Comparison of ENCODE assay signal across 21 mouse cellular contexts in genomic region chr14:75346041-75346440, GRCm38 (mm10).
"Had no signal": no experiment of that assay in that cellular context is flagged by ENCODE, and none has a peak within 500 bp of the region (broad histone marks: within the 10 kb centered on the region; RNA-seq: fewer than 3 reads in every experiment).

No protein-coding gene starts in this region.

- H3K4me3 ChIP-seq: heart, embryonic 10.5 days; heart, embryonic 12.5 days; hindbrain, embryonic 10.5 days; hindbrain, embryonic 12.5 days; intestine, embryonic 15.5 days; left cerebral cortex, adult 2 months; limb, embryonic 10.5 days; limb, embryonic 12.5 days; liver, embryonic 13.5 days; liver, embryonic 15.5 days had no signal

- H3K27ac ChIP-seq: heart, embryonic 10.5 days; hindbrain, embryonic 10.5 days; hindbrain, embryonic 12.5 days; hindbrain, embryonic 14.5 days; intestine, embryonic 15.5 days; left cerebral cortex, adult 2 months; limb, embryonic 10.5 days; limb, embryonic 12.5 days; liver, embryonic 13.5 days; liver, embryonic 15.5 days had no signal

- DNase-seq: gastrocnemius, postnatal 14 days; heart, adult 18-20 months; heart, postnatal 10 days; heart, postnatal 4 days; kidney, adult 18-20 months; kidney, adult 8-10 months; kidney, postnatal 10 days; kidney, postnatal 25 days; kidney, postnatal 4 days; liver; liver, embryonic 13.5 days had no signal
